Comparison of ENCODE assay signal across 8 mouse cellular contexts in the genomic region with DNA sequence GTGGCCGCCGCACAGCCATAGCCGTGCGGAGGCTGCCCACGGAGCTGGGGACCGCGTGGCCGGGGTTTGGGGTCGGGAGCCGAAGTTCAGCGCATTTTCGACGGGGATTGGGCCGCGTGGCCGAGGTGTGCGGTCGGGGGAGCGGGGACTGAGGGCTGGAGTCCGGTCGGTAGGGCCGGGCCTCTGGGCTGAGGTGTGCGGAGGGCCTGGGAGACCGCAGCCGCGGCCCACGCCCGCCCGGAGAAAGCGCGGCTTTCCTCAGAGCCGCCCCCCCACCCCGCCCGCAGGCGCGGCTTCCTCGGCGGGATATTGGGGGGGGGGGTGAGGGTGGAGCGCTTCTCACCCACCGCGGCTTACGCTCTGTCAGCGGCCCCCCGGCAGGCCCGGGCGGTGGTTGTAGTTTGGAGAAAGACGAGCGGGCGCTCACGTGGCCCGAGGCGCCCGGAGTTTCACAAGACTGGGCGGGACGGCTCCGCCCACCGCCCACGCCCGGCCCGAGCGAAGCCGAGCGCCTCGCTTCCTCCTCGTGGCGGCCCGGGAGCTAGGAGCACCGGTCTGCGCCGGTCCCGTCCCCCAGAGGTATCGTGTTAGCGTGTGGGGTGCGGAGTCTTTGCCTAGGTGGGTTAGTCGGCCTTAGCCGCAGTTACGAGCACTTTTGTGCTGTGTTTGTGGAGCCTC. TPM values are rescaled to one million over a fixed set of nuclear protein-coding genes. Genes with fewer than 3 reads are reported as not detected.
DNase-seq lines count a peak whose midpoint lies in the region; ATAC-seq and TF ChIP-seq lines count a peak whose summit lies in the region.

No protein-coding gene starts in this region.

- TF ChIP-seq POLR2A in olfactory bulb, adult 2 months (IDR thresholded peaks at IDR 0.05; ENCODE audit: insufficient read depth, low read depth, low read length) = no peak

- ATAC-seq in cerebellum, adult (ENCODE audit: insufficient number of reproducible peaks, low FRiP score, low TSS enrichment) = peak; percentile 15; the same call in 1 of the 2 replicates
- peak; percentile 52 for ATAC-seq in forebrain, embryonic 13.5 days
- ATAC-seq in lung, embryonic 15.5 days (ENCODE audit: borderline replicate concordance, extremely low read depth, low FRiP score, low TSS enrichment) = peak; percentile 82

- peak overlapping the region; percentile 99 for H3K4me3 ChIP-seq in forebrain, embryonic 13.5 days
- peak overlapping the region; percentile 100 for H3K4me3 ChIP-seq in lung, embryonic 15.5 days
- H3K4me3 ChIP-seq in olfactory bulb, adult 2 months (ENCODE audit: insufficient read depth, low read depth, low read length) = peak overlapping the region; percentile 89

- peak overlapping the region; percentile 85 for H3K4me2 ChIP-seq in forebrain, embryonic 13.5 days
- peak overlapping the region; percentile 68 for H3K4me2 ChIP-seq in lung, embryonic 15.5 days

- no peaks in the 10 kb centered on the region for H3K27me3 ChIP-seq in forebrain, embryonic 13.5 days
- no peaks in the 10 kb centered on the region for H3K27me3 ChIP-seq in lung, embryonic 15.5 days

- H3K36me3 ChIP-seq in forebrain, embryonic 13.5 days (ENCODE audit: poor library complexity, severe bottlenecking) = no peaks in the 10 kb centered on the region
- H3K36me3 ChIP-seq in lung, embryonic 15.5 days = no peaks in the 10 kb centered on the region

- no peaks in the 10 kb centered on the region for H3K9me3 ChIP-seq in forebrain, embryonic 13.5 days (replicated peaks)
- no peaks in the 10 kb centered on the region for H3K9me3 ChIP-seq in lung, embryonic 15.5 days

- under 1% methylated on average over 58 of the region's 77 CpGs for WGBS in forebrain, embryonic 13.5 days
- WGBS in lung, embryonic 15.5 days = under 1% methylated on average over 61 of the region's 77 CpGs
- WGBS in olfactory bulb, adult 2 months = 1% methylated on average over 74 of the region's 77 CpGs

- peak; percentile 92 for DNase-seq in ES-CJ7 (ENCODE audit: low read depth, low spot score)
- DNase-seq in heart, postnatal 10 days = peak; percentile 92
- DNase-seq in layer of hippocampus, adult 18-20 months (ENCODE audit: low spot score in 2 of 2) = peak; percentile 39 to 54
- DNase-seq in thymus, postnatal 10 days (ENCODE audit: low spot score in 2 of 2) = peak; percentile 84 to 87

- peak overlapping the region; percentile 94 for H3K9ac ChIP-seq in forebrain, embryonic 13.5 days
- peak overlapping the region; percentile 99 for H3K9ac ChIP-seq in lung, embryonic 15.5 days

- intact Hi-C loops in heart, postnatal 10 days (cut with DNase I) = loop anchor here (2.0 to 5.0 kb wide), 2 partner anchors 27 to 65 kb away; a partner anchor contains a TSS

- H3K27ac ChIP-seq in forebrain, embryonic 13.5 days = peak overlapping the region; percentile 87
- H3K27ac ChIP-seq in lung, embryonic 15.5 days = peak overlapping the region; percentile 99
- H3K27ac ChIP-seq in olfactory bulb, adult 2 months (ENCODE audit: insufficient read depth, low read depth, low read length) = peak overlapping the region; percentile 4; the same call in 1 of the 2 replicates

- no peak for TF ChIP-seq CTCF in olfactory bulb, adult 2 months (IDR thresholded peaks at IDR 0.05; ENCODE audit: insufficient read depth, low read depth, low read length)

- H3K4me1 ChIP-seq in forebrain, embryonic 13.5 days = peaks cover 31% of the 10 kb centered on the region
- H3K4me1 ChIP-seq in lung, embryonic 15.5 days = peaks cover 33% of the 10 kb centered on the region
- peaks cover 10% of the 10 kb centered on the region for H3K4me1 ChIP-seq in olfactory bulb, adult 2 months (ENCODE audit: control insufficient read depth, insufficient read depth, low read length)

RNA-seq across cellular contexts. Expression of a gene that starts 7.3 kb away (rescaled TPM):
- 514 and 545 TPM in 2 replicates for polyA plus RNA-seq in forebrain, embryonic 13.5 days (2015; fragmentation: Nextera tagmentation; extraction: Ambion mirVana)
- total RNA-seq in heart, postnatal 10 days (2021) = 100 to 1,000 TPM; 351 to 364 TPM
- 100 to 1,000 TPM; 127 to 139 TPM for total RNA-seq in layer of hippocampus, adult 18-20 months (2021)
- polyA plus RNA-seq in lung, embryonic 15.5 days (2015; fragmentation: Nextera tagmentation; extraction: Ambion mirVana) = 788 and 807 TPM in 2 replicates
- polyA plus RNA-seq in olfactory bulb, adult 2 months (2012; ENCODE audit: insufficient read depth, insufficient read length, low replicate concordance, missing spikeins) = 271 and 502 TPM in 2 replicates

RNA-seq across cellular contexts. Expression of a gene that starts 30.1 kb away (rescaled TPM):
- polyA plus RNA-seq in forebrain, embryonic 13.5 days (2015; fragmentation: Nextera tagmentation; extraction: Ambion mirVana) = 3.0 and 4.1 TPM in 2 replicates
- total RNA-seq in heart, postnatal 10 days (2021) = not detected
- not detected for total RNA-seq in layer of hippocampus, adult 18-20 months (2021)
- polyA plus RNA-seq in lung, embryonic 15.5 days (2015; fragmentation: Nextera tagmentation; extraction: Ambion mirVana) = 4.5 and 5.2 TPM in 2 replicates
- not detected in 2 replicates for polyA plus RNA-seq in olfactory bulb, adult 2 months (2012; ENCODE audit: insufficient read depth, insufficient read length, low replicate concordance, missing spikeins)

RNA-seq across cellular contexts. Expression of a gene that starts 45.5 kb away (rescaled TPM):
- polyA plus RNA-seq in forebrain, embryonic 13.5 days (2015; fragmentation: Nextera tagmentation; extraction: Ambion mirVana) = 15.1 and 17.1 TPM in 2 replicates
- under 1 TPM; 0.41 to 0.57 TPM for total RNA-seq in heart, postnatal 10 days (2021)
- total RNA-seq in layer of hippocampus, adult 18-20 months (2021) = 10 to 100 TPM; 38.4 to 41.0 TPM
- polyA plus RNA-seq in lung, embryonic 15.5 days (2015; fragmentation: Nextera tagmentation; extraction: Ambion mirVana) = 7.6 and 7.9 TPM in 2 replicates
- not detected in 2 replicates for polyA plus RNA-seq in olfactory bulb, adult 2 months (2012; ENCODE audit: insufficient read depth, insufficient read length, low replicate concordance, missing spikeins)

Comparison
In these comparisons a context has a peak if more than half of its experiments do, and no peak if none do; other contexts are left out.
1. Peak in every context shown above with its lines: DNase-seq, ATAC-seq, H3K4me3 ChIP-seq and H3K27ac ChIP-seq.
2. ATAC-seq: peak in every context shown above with its lines; median percentile 82 in lung, embryonic 15.5 days; 52 in forebrain, embryonic 13.5 days; 15 in cerebellum, adult.
3. H3K27ac ChIP-seq: peak in every context shown above with its lines; median percentile 99 in lung, embryonic 15.5 days; 87 in forebrain, embryonic 13.5 days; 4 in olfactory bulb, adult 2 months.